Mouse (Mus musculus) c-Kit-positive CD71-positive TER-119-negative erythroid progenitor cells, embryonic 14.5 days (primary cell): ENCODE measurements around the gene Kcnip1.

Source experiments
- DNase-seq: peaks from one replicate; pipeline ENCODE4 v3.0.0-alpha.2; 2013; ENCODE audit warnings: low read depth

The Kcnip1 gene

DNA sequence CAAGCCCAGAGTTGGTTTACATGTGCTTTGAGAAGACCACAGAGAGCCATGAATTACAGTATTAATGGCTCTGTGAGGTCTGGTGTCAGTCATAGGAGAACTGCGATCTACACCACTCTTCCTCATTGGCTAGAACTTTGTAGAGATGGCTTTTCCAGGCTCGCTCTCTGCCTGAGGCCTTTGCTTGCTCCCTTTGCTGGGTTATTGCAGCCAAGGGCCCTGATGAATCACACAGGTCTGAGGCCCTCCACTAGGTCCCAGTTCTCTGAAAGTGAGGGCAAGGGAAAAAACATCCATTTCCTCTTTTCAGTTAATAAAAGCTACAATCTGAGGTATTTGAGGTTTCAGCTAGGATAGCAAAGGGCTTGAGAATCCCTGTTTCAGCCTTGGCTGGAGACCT, 329.4 kb downstream of the Kcnip1 start:
- DNase-seq: no peak

DNA sequence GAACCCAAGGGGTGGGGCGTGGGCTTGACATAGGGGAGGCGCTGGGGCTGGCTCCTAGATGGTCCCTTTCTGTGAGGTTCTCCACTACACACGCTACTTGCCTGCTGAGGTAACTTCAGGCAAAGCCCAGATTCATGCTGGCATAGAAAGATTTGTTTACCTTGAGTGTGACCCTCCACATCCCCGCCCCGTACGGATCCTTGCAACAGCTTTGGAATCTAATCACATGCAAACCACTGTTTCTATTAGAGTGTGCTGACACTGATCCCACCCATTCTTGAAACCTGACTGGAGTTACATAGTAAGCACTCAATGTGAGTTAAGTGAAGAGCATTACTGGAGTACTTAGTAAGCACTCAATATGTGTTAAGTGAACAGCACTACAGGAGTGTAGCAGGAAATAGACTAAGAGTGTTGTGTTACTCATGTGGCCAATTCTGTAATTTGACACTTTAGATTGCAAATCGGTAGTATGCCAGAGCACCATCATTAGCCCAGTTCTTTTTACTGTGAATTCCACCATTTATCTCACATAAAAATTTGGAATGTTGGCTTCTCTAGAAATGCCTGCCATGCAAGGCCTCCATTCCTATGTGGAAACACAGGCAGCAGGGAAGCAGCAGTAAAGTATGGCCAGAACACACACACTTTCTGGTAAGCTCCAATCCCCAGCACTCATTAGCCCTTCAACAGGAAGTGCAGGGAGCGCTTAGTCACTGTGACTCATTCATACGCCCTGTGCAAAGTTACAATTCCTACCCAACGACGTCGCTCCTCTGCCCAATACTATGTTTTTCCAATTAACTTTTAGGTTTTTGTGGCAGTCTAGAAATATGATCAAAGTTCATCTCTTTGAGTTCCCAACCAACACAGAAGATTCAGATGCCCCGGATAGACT, 332.7 kb downstream of the Kcnip1 start:
- DNase-seq: no peak

DNA sequence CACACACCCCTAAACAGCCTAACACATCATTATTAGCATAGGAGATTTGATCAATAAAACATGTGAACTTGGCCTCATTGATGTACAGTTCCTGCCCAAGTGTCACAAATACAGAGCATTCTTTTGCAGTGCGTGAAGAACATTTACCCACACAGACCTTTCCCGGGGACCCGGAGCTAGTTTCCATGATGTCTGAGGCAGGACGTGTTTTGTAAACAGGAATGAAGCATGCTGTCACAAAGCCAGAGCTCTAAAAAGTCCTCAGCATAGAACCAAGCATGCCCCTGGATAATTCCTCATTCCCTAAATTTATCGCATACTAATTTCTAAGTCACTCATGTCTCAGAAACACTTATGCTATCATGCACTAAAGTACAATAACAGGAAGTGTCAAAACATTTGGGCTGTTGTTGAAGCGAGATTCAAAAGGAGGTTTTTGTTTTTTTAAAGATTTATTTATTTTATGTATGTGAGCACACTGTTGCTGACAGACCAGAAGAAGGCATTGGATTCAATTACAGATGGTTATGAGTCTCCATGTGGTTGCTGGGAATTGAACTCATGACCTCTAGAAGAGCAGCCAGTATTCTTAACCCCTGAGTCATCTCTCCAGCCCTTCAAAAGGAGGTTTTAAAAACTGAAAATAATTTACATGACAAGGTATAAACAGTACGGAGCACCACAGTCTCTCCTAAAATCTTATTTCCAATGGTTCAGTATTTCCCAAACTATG, 336.9 kb downstream of the Kcnip1 start:
- DNase-seq: no peak

DNA sequence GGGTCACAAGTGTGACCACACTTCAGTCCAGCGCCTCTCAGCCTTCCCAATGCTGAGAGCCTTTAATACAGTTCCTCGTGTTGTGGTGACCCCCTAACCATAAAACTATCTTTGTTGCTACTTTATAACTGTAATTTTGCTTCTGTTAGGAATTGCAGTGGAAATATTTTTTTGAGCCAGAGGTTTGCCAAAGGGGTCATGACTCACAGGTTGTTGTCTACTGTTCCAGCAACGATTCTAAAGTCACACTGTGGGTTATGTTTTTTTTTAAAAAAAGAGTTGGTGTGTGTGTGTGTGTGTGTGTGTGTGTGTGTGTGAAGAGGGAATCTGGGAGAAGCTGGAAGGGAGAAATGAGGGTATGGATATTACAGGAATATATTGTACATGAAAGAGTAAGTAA, 337.7 kb downstream of the Kcnip1 start:
- DNase-seq: no peak

DNA sequence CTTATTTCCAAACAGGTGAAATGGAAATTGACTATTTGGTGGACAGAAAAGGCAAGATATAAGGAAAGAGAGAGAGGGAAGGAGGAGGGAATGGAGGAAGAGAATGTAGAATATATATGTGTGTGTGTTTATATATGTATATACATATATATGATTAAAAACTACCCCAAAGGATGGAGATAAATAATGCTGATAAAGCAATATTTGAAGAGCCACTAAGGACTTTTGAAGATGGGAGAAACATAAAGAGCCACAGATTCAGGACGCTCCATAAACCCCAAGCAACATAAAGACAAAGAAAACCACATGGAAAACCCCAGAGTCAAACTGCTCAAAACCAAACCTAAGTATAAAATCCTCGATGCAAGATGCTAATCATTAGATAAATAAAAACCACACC, 338.5 kb downstream of the Kcnip1 start:
- no peak for DNase-seq

DNA sequence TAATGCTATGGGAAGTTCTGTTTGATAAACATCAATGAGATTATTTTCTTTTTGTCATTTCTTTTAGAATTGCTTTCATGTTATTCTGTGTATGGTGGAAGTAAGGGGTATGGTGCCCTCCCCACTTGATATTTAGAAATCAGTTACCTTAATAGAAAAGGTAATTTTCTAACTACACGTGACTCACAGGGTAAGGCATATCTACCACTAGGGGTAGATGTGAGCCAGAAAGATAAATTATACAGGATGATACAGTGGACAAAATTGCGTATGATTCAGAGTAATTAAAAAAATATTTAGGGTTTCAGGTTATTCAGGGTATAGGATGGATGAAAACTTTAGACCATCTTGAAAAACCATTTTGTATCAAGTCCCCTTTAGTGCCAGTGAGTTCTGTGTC, 343.6 kb downstream of the Kcnip1 start:
- no peak for DNase-seq

DNA sequence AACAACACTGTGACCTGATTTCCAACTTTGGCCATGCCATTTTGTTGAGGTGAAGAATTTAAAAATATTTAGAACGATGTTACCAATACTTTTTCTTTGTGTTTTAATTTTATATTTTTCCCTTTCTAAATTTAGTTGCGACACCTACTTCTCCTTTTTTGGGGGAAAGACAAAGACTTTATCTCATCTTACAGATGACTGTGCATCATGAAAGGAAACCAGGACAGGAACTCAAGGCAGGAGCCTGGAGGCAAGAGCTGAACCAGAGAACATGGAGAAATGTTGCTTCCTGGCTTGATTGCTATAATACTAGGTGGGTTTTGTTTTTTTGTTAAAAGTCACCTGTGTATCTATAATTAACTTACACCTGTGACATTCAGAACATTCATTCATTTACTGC, 355.8 kb downstream of the Kcnip1 start:
- no peak for DNase-seq

DNA sequence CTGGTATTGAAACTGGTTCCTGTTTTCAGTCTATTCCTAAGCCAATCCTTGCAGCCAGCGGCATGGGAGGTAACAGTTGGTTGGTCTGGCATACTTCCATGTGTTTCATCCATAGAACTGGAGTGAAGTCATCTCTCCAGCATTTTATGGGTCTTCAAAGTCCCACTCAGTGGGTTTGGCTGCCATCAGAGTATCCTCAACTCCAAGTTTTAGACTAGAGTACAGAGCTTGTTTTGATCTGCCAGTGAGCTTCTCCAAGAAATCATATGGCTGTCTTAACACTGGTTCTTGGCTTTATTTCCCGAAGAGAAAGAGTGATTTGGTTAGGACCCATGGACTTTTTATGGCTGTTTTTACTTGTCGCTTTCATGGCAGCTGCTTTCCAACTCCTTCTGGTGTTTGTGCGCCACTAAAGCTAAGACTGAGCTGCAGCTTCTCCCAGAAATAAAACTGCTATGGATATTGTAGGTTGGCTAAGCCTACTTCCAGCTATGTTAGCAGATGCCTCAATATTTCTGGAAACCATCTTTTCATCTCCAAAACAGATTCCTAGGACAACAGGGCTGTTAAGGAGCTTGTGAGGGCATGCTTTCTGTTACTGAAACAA, 365.7 kb downstream of the Kcnip1 start:
- no peak for DNase-seq

DNA sequence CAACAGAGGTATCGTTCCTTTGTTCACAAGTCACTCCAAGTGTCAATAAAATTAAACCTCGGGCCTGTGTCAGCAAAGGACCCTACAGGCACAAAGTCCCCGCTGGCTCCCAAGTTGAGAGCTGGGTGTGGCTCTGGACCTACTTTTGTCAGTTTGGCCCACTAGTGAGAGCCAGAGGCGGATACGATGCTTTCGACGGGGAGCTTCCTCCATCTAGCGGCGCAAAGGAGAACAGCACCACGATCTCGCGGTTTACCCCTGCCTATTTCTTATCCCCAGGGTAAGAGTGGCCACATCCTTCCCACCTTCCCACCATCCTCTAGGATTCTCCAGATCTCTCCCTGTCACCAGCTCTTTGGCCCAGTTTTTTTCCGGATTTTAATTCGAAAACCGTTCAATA, 378.7 kb downstream of the Kcnip1 start:
- peak; percentile 24 for DNase-seq

DNA sequence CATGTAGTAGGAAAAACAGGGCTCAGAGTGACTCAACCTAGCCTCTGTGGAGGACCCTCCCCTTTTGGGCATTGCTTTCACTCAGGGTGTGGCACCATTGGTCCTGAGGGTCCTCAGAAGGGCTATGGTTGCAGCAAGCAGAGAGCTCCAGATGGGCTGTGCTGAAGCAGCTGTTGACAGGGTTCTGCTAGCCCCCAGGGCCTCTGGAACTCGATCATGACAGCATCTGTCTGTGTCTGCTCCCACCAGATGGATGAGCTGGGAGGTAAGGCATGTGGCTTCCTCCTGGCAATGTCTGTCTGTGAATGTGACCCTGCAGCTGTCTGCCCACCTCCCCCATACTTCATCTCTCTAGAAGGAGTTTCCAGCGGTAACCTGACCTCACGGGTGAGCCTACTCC, 385.2 kb downstream of the Kcnip1 start:
- DNase-seq: no peak

DNA sequence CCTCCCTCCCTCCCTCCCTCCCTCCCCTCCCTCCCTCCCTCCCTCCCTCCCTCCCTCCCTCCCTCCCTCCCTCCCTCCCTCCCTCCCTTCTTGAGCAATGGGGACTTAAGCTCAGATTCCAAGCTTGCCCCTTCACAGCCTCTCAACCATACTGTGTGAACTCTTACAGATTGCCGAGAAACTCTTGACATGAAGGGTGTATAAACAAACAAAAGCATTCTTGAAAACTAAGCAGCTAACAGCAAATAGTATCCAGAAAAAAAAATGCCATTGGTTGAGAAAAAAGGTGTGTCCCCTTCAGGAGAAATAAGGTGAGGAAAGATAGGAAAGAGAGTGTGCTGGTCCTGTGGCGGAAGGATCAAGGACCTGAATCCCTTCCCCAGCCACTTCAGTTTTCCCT, 389.8 kb downstream of the Kcnip1 start:
- no peak for DNase-seq

DNA sequence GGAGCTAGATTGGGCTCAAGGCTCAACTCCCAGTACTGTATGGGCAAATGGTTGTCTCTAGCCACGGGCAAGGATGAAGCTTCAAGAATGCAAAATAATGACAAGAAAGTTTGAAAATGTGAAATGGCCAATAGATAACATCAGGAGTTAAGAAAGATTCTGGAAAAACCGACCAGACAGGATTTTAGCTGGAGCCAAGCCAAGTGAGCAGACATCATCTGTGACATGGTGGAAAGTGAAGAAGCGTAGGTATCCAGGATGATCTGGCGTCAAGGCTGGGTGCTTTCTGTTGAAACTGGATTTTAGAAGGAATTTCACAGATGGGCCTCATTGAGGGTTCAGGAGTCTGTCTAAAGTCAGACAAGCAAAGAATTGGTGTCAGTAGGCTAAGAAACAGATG, 394.0 kb downstream of the Kcnip1 start, which contains the start of gene D130052B06Rik:
Gene D130052B06Rik, plus strand, starts transcription at position 317 of the 400 bp plus-strand sequence.
- DNase-seq: no peak

DNA sequence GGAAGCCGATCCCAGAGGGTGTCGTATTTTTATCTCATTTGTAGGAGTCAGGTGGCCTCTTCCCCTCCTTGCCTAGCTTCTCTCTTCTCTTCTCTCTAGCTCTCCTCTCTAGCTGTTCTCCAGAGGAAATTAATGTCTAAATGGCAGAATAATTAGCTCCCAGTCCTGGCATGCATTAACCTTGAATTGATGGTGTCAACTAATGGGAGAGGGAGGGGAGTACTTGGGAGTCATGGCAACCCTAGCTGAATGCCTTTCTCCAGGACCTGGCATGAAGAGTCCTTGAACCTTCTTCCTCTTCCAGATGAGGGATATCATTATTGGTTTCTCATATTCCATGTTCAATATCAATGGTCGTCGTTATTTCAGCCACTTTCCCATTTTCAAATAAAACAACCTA, 396.3 kb downstream of the Kcnip1 start:
- DNase-seq: no peak

DNA sequence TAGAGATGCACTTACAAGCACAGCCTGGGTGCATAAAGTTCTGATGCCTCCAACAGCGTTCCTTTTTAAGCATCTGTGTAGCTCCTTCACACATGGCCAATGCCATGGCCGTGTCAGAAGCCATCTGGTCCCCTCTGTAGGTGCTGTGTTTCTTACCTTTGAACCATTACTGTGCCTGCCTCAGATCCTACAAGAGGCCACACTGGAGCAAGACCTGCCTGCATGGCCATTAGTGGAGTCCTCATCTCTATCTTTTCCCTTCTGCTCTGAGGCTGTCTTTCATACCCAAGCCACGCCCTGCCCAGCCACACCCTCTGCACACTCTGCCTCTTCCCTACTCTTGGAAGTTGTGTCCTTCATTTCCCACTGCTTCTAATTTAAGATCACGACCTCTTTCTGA, 400.1 kb downstream of the Kcnip1 start:
- DNase-seq: no peak

DNA sequence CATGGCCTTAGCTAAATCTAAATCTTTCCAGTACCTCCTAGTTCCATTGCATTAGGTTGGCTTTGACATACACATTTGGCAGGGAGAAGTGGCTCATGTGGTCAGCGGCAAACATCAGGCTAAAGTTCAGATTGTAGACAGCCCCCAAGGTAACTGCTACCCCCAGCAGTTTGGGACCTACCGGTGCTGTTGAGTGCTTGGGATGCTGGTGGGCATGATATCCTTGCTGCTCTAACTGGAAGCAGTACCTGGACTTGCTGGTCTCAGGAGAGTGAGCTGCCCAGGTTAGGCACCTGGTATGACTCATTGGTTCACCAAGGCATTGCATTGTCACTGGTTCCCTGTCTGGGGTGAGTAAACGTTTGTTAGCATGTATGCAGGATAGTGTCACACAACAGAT, 402.2 kb downstream of the Kcnip1 start:
- no peak for DNase-seq

DNA sequence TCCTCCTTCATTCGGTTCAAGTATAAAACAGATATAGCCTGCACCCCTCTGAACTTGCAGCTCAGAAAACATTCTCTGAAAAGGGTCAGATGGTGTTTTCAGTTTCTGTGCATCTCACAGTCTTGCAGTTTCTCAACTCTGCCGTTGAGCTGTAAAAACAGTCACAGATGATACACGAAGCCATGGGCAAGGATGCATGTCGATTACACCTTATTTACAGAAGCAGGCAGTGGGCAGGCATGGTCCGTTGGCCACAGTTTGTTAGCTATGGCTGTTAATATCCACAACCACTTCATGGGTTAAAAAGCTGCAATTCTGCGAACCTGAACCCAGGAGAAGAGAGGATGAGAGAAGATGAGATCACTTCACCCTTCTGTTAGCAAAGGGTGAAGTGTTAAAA, 406.3 kb downstream of the Kcnip1 start:
- no peak for DNase-seq

DNA sequence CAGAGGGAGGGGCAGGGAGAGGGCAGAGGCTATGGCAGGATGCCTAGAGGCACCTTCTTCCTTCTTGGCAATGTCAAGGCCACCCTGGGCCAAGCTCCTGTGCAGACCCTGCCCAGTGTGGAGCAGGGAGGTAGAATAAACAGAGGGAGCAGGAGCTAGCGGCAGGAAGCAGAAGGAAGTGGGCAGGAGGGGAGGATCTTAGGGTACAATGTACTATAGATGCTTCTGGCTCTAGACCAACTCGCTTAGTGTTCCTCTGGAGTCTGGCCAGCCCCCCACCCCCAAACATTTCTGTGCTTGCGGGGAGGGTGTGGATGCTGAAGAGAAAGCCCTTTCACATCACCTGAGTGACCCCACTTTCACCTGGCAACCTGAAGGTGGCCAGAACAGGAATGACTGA, 413.3 kb downstream of the Kcnip1 start:
- no peak for DNase-seq
